Mouse (Mus musculus): ENCODE measurements around the gene Pigu. TPM values are rescaled to one million over a fixed set of nuclear protein-coding genes. Genes with fewer than 3 reads are reported as not detected.
A peak's percentile ranks its signal among the peaks of the same experiment; 100 is the strongest.

Gene Pigu
- 10 to 100 TPM; 34.2 to 36.4 TPM for total RNA-seq (2021)
- long read RNA-seq, experiment 1, transcript Pigu-201 (12 exons, 1,636 nt), result major isoform, 5 of 13 reads
- long read RNA-seq, experiment 1, partial matches to known transcripts, result 4 of 13 reads
- long read RNA-seq, experiment 1, other reads (novel, unspliced or antisense), result 4 of 13 reads
- long read RNA-seq, experiment 2, transcript Pigu-201 (12 exons, 1,636 nt), result major isoform, 13 of 17 reads
- long read RNA-seq, experiment 2, partial matches to known transcripts, result 0 of 17 reads
- long read RNA-seq, experiment 2, other reads (novel, unspliced or antisense), result 4 of 17 reads

DNA sequence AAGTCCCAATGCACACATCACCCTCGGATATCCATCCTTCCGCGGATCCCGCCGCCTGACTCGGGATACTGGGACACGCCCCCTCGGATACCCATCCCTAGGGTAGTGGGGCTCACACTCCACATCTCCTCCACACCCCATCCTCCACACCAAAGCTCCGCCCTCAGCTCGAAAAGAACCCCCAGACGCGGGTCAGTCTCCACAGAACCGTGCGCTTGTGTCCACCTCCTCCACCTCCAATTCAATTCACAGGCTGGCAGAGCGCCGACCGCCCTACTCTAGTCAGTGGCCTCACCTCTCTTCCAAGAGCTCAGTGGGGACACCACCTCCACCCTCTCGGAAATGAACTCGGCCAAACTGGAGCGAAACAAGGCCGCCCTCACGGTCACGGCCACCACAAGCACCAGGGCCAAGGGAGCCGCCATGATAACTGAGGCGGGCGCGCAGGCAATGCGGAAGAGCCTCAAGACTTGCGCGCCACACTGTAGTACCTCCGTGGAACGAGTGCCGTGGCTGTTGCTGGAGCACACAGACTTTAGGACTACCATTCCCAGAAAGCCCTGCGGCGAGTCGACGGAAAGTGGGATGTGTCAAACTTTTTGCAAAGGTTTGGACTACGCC lies at the start of gene Pigu:
Gene Pigu (minus strand): TSS at position 460 of the 621 bp plus-strand sequence.
- peak; percentile 63 to 86 for DNase-seq (ENCODE audit: low spot score in 2 of 2)

DNA sequence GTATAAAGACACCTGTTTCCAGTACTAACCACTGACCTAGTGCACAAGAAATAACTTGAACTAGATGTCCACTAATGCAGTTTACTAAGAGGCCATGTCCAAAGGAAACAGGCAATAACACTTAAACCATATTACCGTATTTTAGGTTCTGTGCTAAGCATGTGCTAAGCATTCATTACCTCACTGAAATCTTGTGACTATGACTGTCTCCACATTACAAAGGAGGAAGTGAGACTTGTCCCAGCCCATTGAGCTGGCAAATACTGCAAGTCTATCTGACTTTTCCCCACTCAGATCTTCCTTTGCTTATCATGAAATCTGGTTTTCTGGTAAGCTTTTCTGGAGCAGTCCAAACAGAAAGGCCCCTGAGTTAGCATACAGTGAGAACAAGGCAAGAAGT lies 47.4 kb upstream of the Pigu start:
- DNase-seq (ENCODE audit: low spot score in 2 of 2), result no peak

DNA sequence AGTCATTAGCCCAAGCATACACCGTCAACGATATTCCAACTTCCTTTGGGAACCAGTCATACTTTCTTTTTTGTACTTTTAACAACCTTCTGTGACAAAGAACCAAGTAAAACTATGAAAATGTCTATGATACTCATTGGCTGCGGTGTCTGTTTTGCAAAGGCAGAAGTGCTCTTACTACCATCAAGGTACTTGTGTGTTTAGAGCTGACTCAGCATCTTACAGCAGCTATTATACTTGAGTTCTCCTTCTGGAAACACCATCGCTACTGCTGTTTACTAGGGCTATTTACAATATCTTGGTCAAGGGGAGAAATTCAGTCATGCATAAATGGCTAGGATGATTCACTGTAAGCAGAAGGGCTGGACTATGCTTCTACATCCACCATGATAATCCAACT lies 44.7 kb upstream of the Pigu start:
- no peak for DNase-seq (ENCODE audit: low spot score in 2 of 2)

DNA sequence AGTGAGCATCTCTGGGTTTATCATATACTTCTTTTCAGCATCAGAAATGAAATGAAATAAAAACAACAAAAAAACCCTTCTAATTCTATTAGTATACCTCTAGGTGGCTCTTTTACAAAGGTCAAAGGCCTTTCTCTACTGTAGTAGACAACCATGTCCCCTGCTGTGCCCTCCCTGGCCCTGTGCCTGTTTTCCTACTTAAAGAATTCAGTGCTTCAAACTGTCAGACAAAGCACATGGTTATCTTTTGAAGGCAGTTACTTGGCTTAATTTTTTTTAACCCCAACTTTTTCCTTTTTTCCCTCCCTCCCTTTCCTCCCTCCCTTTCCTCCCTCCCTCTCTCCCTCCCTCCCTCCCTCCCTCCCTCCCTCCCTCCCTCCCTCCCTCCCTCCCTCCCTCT lies 43.0 kb upstream of the Pigu start:
- no peak for DNase-seq (ENCODE audit: low spot score in 2 of 2)

DNA sequence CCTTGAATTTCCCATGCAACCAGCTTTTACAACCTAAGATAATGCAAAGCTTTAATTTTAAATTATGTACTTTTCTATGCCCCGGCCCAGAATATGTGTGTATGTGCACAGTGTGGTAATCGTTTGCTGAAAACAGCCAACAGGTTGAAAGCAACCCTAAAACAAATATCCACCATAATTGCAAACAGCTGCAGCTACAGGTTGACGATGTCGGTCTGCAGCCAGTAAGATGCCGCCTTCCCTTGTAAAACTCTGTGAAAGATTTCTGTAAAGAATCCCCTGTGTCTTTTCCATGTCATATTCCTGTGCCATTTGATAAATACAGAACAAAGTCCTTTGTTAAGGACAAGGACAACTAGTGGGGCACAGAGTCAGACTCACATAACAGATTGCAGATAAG lies 37.4 kb upstream of the Pigu start:
- DNase-seq (ENCODE audit: low spot score in 2 of 2), result no peak

DNA sequence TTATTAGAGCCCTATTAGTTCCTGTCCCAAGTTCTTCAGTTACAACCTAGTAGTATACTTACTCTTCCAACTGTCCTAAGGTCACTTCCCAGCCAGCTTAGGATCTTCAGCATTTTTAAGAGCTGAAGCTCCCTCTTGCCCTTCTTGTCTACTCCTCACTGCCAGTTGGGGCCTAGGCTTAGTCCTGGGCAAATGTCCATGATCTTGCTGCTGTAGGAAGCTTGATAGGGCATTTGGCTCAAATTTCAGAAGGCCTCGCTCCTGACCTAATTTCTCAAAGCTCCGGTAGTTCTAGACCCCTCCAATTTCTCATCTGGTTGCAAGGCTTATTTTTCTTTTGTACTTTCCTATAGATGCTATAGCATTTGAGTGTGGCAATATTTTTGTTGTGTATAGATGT lies 31.3 kb upstream of the Pigu start:
- DNase-seq (ENCODE audit: low spot score in 2 of 2), result no peak

- no peak for DNase-seq (ENCODE audit: low spot score in 2 of 2)
These were observed 29.8 kb upstream of the Pigu start for GRCm38 (mm10) chr2:155387052-155387451.

DNA sequence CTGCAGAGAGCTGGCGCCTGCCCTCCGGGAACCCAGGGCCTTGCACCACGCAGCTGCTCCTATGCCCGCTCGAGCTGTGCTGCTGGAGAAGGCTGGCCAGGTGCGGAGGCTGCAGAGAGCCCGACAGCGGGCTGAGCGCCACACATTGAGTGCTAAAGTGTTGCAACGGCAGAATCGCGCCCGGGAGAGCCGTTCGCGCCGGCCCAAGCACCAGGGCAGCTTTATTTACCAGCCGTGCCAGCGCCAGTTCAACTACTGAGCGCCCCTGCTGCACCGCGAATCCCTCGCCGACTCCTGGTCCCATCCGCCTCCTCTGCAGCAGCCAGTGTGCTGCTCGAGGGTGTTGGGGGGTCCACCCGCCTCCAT lies 29.3 kb upstream of the Pigu start:
- no peak for DNase-seq (ENCODE audit: low spot score in 2 of 2)

DNA sequence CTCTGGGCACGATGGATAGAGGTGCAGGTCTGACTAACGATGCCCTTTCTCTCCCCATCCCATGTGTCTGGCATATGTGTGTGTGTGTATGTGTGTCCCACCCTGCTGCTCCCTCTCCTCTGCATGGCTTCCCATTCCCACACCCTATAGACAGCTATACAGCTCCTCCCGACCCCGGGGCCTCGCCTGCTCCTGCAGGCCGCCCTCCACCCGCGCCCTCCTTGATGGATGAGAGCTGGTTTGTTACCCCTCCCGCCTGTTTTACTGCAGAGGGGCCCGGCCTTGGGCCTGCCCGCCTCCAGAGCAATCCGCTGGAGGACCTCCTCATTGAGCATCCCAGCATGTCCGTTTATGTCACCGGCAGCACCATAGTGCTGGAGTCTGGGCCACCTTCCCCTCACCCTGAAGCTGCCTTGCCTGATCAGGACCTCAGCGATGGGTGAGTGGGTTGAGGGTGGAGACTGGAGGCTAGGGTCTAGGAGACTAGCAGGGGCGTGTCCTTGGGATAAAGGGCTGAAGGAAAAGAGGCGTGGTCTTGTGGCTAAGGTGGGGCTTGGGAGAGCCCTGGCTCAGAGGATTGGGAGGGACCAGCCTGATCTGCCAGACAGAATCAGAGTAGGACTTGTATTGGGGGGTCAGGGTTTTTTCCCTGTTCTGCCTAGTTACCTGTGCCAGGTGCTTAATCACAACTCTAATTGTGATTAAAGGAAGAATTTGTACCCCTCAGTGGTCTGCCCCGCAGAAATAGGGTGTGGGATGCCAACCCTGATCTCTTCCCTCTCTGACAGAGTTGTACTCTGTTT lies 28.7 kb upstream of the Pigu start:
- no peak for DNase-seq (ENCODE audit: low spot score in 2 of 2)

- peak; percentile 55 to 70 for DNase-seq (ENCODE audit: low spot score in 2 of 2)
These were observed 27.9 kb upstream of the Pigu start for GRCm38 (mm10) chr2:155385090-155385489.

DNA sequence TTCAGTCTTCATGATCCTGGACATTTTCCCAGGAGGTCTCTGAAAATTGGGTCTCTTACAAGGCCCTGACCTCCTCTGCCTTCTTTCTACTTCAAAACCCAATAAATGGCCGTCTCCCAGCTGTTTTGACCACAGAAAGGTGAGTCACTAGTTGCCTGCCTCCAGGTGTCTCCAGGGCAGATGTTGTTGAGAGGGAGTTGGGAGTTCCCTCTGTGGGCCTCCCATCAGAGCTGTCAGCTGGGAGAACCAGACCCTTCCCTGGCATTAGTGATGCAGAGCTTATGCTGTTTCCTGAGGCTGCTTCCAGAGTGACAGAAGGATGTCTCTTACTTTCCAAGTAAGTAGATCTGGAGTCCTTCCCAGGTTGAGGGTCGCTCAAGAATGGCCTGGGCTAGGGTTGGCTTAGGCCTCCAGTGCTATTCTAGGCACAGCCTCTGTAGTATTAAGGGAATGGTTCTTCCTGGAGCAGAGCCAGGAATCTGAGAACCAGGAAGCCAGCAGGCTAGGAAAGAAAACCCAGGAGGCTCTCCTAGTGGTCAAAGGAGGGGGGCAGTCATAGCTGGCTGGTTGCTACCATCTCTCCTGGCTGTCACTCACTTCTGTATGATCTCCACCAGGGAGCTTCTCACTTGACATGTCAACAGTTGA lies 25.7 kb upstream of the Pigu start:
- no peak for DNase-seq (ENCODE audit: low spot score in 2 of 2)

GRCm38 (mm10) chr2:155382332-155382700 lies 25.1 kb upstream of the Pigu start:
- DNase-seq (ENCODE audit: low spot score in 2 of 2), result no peak

- peak; percentile 92 for DNase-seq (ENCODE audit: low spot score in 2 of 2)
These were observed 24.6 kb upstream of the Pigu start for GRCm38 (mm10) chr2:155381643-155382331.

- no peak for DNase-seq (ENCODE audit: low spot score in 2 of 2)
These were observed 23.8 kb upstream of the Pigu start for GRCm38 (mm10) chr2:155381060-155381437.

DNA sequence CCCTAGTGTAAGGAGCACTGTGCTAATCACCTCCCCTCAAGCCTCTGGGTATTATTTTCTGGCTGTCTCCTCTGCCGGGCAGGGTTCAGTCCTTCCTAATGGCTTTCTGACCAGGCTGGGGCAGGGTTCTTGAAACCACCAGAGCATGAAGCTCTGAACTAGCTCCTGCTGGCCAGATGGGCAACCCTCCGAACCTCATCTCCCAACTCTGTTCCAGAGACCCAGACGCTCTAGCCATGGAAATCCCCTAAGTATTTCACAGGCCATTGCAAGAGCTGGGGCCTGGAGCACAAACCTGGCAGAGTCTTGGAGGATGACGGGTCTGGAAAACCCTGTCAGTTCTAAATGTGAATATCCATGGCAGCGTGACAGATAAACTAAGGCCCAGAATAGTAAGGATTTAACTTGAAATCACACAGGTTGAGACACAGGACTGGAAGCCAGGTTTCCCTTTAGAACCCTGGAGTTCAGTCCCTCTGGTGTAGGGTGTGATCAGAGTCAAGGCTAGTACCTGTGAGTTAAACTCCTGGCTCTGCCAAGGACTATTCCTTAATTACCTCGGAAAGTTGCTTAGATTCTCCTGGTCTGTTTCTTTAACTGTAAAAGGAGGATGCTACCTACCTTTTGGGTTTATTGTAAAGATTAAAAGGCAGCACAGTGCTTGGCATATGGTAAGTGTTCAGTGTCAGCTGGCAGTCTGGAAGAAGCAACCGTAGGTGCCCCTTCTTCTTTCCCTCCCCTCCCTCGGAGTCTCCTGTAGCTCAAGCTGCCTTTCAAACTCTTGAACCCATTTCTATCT lies 23.2 kb upstream of the Pigu start, which contains the start of gene Trp53inp2:
Gene Trp53inp2 (plus strand): TSS at position 799 of the 799 bp plus-strand sequence.
- no peak for DNase-seq (ENCODE audit: low spot score in 2 of 2)

- DNase-seq (ENCODE audit: low spot score in 2 of 2), result no peak
These were observed 19.0 kb upstream of the Pigu start for GRCm38 (mm10) chr2:155376191-155376590.

DNA sequence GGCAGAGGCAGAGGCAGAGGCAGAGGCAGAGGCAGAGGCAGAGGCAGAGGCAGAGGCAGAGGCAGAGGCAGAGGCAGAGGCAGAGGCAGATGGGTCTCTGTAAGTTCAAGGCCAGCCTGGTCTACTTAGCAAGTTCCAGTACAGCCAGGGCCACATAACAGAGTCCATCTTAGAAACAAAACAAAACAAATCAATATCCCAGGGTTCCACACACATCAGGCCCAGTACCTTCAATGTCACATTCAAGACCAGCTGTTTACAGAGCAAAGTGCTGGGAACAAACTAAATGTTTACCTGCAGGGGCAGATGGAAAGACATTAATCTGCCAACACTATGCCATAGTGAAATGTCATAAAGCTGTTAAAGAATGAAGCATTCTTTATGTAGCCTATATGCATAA lies 17.3 kb upstream of the Pigu start:
- DNase-seq (ENCODE audit: low spot score in 2 of 2), result no peak

GRCm38 (mm10) chr2:155373886-155374285 lies 16.7 kb upstream of the Pigu start:
- no peak for DNase-seq (ENCODE audit: low spot score in 2 of 2)

DNA sequence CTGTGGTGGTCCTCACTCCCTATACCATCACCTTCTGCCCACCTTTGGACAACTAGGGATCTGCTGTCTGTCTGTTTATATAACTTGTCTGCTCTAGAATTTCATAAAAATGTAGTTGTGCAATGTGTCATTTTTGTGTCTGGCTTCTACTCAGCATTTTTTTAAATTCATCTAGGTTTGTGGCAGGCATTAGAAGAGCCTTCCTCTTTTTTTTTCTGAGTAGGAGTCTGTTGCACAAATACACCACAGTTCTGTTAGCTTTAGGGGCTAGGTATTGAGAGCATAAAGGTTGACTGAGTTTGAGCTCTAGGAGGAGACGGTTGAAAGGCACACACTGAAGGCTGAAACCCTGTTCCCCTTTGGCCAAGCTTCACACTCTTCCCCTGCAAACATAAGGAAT lies 16.1 kb upstream of the Pigu start:
- DNase-seq (ENCODE audit: low spot score in 2 of 2), result no peak

DNA sequence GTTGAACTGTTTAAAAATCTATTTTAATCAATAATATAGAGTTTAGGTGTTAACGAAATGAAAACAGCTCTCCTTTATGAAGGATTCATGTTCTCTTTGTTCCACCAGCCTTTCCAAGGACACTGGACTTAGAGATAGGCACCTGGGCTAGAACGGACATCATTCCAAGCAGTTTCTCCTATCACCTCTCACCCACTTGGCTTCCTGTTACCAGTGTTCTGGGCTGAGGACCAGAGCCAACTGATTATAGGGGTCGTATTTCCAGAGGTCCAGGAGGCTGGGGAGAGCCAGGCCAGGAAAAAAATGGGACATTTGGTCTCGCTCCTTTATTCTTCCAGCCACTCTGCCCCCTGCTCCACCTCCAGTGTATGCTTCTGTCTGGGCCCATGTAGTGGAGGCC lies 15.2 kb upstream of the Pigu start:
- DNase-seq (ENCODE audit: low spot score in 2 of 2), result no peak
